Mouse (Mus musculus) hindbrain, postnatal 0 days (tissue): ENCODE data around the gene Lilra6. TPM values are rescaled to one million over a fixed set of nuclear protein-coding genes. Genes with fewer than 3 reads are reported as not detected.
"Not testable (repeated sequence)": the region's sequence is repeated elsewhere in the genome, so short reads cannot be mapped to it uniquely, and the experiment has no call there.

Experiments used
- ATAC-seq: fragments of 200-750 bp; cut with Nextera tagmentation; 2 replicates; pipeline ENCODE4 v1.8.0; 2017; ENCODE audit warnings: mild to moderate bottlenecking, moderate TSS enrichment, moderate library complexity
- DNase-seq: peaks from one replicate; pipeline ENCODE4 v3.0.0-alpha.2; 2015; ENCODE audit warnings: low spot score
- H3K27ac ChIP-seq: fragments of 300-500 bp; sonication (generic); 2 replicates; pipeline ENCODE4 v1.5.1; 2014; ENCODE audit warnings: mild to moderate bottlenecking
- H3K27me3 ChIP-seq: fragments of 300-500 bp; sonication (generic); 2 replicates; pipeline ENCODE4 v1.6.1; 2014; ENCODE audit warnings: low read length, mixed read lengths; ENCODE audit not compliant: insufficient read depth
- H3K36me3 ChIP-seq: fragments of 300-500 bp; sonication (generic); 2 replicates; pipeline ENCODE4 v1.6.1; 2014; ENCODE audit warnings: low read length, mixed read lengths; ENCODE audit not compliant: insufficient read depth
- H3K4me1 ChIP-seq: fragments of 300-500 bp; sonication (generic); 2 replicates; pipeline ENCODE4 v1.6.1; 2014; ENCODE audit warnings: antibody characterized with exemption, low read length, mixed read lengths; ENCODE audit not compliant: insufficient read depth
- H3K4me2 ChIP-seq: fragments of 300-500 bp; sonication (generic); 2 replicates; pipeline ENCODE4 v1.6.1; 2014; ENCODE audit warnings: low read depth, mild to moderate bottlenecking, low read length, moderate library complexity, mixed read lengths
- H3K4me3 ChIP-seq: fragments of 300-500 bp; sonication (generic); 2 replicates; pipeline ENCODE4 v1.5.1; 2014; ENCODE audit warnings: low read length
- H3K9ac ChIP-seq: fragments of 300-500 bp; sonication (generic); replicated peaks from 2 replicates; pipeline ENCODE4 v1.6.1; 2014; ENCODE audit warnings: mild to moderate bottlenecking, low read length, moderate library complexity, mixed read lengths
- H3K9me3 ChIP-seq: fragments of 300-500 bp; sonication (generic); 2 replicates; pipeline ENCODE4 v1.6.1; 2016; ENCODE audit warnings: low read length, mixed read lengths
- CTCF ChIP-seq: IDR thresholded peaks from 2 replicates; pipeline ENCODE4 v1.5.1; 2016; ENCODE audit warnings: antibody characterized with exemption, control low read depth, low read depth
- WGBS: fragments of 180-500 bp; shearing (Covaris S2); extraction: QIAGEN DNeasy Blood & Tissue Kit; methylation state at CpG from one replicate; pipeline ENCODE4 v1.1.7; 2014; 5-methylcytosine and 5-hydroxymethylcytosine counted together
- polyA plus RNA-seq: library from polyadenylated mRNA; unstranded; fragments of >200 nt; fragmentation: Nextera tagmentation; extraction: Ambion mirVana; gene quantifications from 2 replicates; pipeline ENCODE4 v1.2.1, GENCODE M21; 2015
- total RNA-seq: library from RNA; depleted of rRNA; stranded (reverse); fragments of >200 nt; gene quantifications from 2 replicates; pipeline ENCODE4 v1.2.3, GENCODE M21; 2014; rRNA removed

Gene Lilra6
- total RNA-seq: not detected in 2 replicates
- not detected in 2 replicates for polyA plus RNA-seq

DNA sequence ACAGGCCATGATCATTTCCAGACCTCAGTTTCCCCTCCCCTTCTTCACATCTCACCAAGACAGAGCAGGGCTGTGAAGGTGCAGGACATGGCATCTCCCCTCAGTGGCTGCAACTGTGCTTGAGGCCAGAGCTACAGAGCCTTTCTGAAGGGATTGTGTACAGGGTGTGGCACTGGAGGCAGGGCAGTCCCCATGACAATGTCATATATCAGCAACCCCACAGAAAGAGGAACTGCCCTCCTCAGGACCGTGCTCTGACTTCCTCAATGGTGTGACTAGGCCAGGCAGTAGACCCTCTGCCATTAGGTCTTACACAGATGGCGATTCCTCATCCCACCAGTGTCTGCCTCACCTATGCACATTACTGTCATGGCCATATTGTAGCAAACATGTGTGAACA lies at the start of gene Lilra6:
Gene Lilra6, minus strand, starts transcription at position 117 of the 400 bp plus-strand sequence.
- H3K36me3 ChIP-seq, H3K27ac ChIP-seq, H3K9me3 ChIP-seq, ATAC-seq, H3K9ac ChIP-seq, H3K4me2 ChIP-seq, DNase-seq, H3K27me3 ChIP-seq, H3K4me1 ChIP-seq, H3K4me3 ChIP-seq: not testable (repeated sequence)
- WGBS: 69% methylated on average over 2 of the region's 2 CpGs

DNA sequence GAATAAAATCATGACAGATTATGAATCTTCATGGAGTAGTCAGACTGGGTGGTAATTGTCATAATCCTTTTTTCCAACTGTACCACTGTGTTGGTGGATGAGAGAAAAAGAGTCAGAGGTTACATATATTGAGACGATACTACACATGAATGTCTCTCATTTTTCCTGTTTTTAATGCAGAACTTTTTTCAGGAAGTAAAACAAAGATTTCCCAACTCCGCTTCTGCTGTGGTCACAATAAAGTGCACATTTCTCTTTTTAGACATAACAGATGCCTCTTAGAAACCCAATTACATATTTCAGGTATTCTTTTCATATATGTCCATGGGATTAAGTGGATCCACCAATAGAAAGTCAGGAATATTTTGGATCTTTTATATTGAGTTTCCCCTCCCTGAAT lies 46.7 kb upstream of the Lilra6 start:
- H3K9me3 ChIP-seq: 0 out of 2 replicates have a peak, but pooled peaks cover 2% of the 10 kb centered on the region
- H3K27ac ChIP-seq: no peak overlapping the region
- no peaks in the 10 kb centered on the region for H3K36me3 ChIP-seq
- 86% methylated on average over 2 of the region's 2 CpGs for whole genome bisulfite sequencing
- H3K4me2 ChIP-seq: no peak overlapping the region
- no peak overlapping the region for H3K4me3 ChIP-seq
- no peak for ATAC-seq
- H3K9ac ChIP-seq: no peak overlapping the region
- no peak for TF ChIP-seq CTCF
- H3K27me3 ChIP-seq: no peaks in the 10 kb centered on the region
- DNase-seq: no peak
- H3K4me1 ChIP-seq: no peaks in the 10 kb centered on the region

DNA sequence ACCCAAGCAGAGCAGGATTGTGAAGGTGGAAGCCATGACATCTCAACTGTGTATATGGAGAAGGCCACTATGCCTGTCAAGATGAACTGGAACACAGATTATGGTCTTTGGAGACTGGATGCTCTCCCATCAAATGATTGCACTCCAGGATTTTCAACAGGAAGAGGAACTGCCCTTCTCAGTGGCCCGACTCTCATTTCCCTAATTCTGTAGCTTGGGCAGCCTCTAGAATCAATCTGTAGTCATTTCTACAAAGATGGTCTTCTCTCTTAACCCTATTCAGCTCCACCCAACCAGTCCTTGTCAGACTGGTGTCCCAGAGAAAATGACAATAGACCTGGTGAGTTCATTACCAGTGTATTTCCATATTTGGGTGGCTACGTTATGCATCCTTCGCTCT lies 42.1 kb upstream of the Lilra6 start:
- Histone ChIP-seq H3K4me2 (no peak overlapping the region), H3K4me1 (no peaks in the 10 kb centered on the region), H3K9me3 (no peaks in the 10 kb centered on the region), H3K27ac (no peak overlapping the region), H3K4me3 (no peak overlapping the region), H3K36me3 (no peaks in the 10 kb centered on the region), H3K27me3 (no peaks in the 10 kb centered on the region), H3K9ac (no peak overlapping the region)
- ATAC-seq (no peak), DNase-seq (no peak)
- no peak for TF ChIP-seq CTCF
- 84% methylated on average over 3 of the region's 3 CpGs for WGBS

DNA sequence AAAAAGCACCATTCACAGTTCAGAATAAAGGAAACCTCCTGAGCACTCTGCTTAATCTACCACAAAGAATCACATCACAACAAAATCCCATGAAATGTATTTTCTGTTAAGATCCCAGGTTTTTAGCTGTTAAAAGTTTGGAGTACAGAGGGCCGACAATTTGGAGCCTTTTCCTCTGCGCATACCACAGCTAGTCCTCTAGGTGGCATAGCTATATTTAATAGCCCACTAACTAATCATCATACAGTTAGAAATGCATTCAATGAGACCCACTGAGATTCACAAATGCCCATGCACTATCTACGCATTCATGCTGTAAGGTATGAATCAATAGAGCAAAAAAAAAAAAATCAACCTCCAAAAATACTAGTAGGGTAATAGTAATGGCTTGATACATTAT lies 33.9 kb upstream of the Lilra6 start:
- H3K27me3 ChIP-seq: no peaks in the 10 kb centered on the region
- H3K4me3 ChIP-seq: no peak overlapping the region
- DNase-seq (no peak), ATAC-seq (no peak)
- no peaks in the 10 kb centered on the region for H3K4me1 ChIP-seq
- no peaks in the 10 kb centered on the region for H3K36me3 ChIP-seq
- TF ChIP-seq CTCF: peak; percentile 32
- H3K4me2 ChIP-seq: no peak overlapping the region
- no peak overlapping the region for H3K27ac ChIP-seq
- H3K9me3 ChIP-seq: no peaks in the 10 kb centered on the region
- 82% methylated on average over 3 of the region's 3 CpGs for WGBS
- H3K9ac ChIP-seq: no peak overlapping the region

DNA sequence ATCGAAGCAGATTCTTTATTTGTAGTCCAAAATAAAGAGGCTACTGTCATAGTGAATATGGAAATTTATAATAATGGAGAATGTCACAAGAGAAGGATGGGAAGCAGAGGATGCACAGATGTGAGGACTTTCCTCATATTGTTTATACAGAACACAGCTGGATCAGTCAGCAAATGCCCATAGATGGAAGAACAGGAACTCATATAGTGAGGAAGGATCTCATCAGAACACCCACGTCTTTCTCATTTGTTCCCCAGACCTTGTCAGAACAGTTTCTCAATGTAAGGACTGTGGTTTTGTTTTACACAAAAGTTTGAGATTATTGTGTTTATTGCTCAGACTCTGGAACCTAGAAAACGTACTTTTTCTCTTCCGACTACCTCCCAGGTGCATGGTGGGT lies 32.9 kb upstream of the Lilra6 start:
- Histone ChIP-seq H3K9ac (no peak overlapping the region), H3K36me3 (no peaks in the 10 kb centered on the region), H3K4me2 (no peak overlapping the region), H3K9me3 (no peaks in the 10 kb centered on the region), H3K27ac (no peak overlapping the region), H3K27me3 (no peaks in the 10 kb centered on the region), H3K4me3 (no peak overlapping the region), H3K4me1 (no peaks in the 10 kb centered on the region)
- DNase-seq (no peak), ATAC-seq (no peak)
- TF ChIP-seq CTCF: no peak
- WGBS: 71% methylated on average over 4 of the region's 4 CpGs

DNA sequence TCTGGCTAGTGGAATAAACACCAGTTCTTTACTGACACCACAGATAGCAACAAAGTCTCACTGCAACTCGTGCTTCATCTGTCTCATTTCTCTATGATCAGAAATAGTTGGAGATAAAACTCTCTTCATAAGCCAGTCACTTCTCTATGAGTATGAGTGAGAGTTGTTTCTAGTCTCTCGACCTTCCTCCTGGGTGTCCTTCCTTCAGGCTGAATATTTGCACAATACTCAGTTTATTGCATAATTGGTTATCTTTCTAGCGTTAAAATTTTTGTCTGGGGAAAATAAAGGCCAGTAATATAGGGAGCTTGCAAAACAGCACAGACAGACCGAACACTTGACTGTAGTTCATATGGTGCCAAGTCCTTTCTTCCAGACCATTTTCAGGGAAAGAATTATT lies 30.8 kb upstream of the Lilra6 start:
- H3K36me3 ChIP-seq: no peaks in the 10 kb centered on the region
- H3K9ac ChIP-seq: no peak overlapping the region
- no peaks in the 10 kb centered on the region for H3K27me3 ChIP-seq
- no peak for DNase-seq
- no peak for ATAC-seq
- no peak for TF ChIP-seq CTCF
- no peak overlapping the region for H3K4me2 ChIP-seq
- H3K4me1 ChIP-seq: no peaks in the 10 kb centered on the region
- 66% methylated on average over 4 of the region's 4 CpGs for WGBS
- no peak overlapping the region for H3K27ac ChIP-seq
- H3K4me3 ChIP-seq: no peak overlapping the region
- no peaks in the 10 kb centered on the region for H3K9me3 ChIP-seq

DNA sequence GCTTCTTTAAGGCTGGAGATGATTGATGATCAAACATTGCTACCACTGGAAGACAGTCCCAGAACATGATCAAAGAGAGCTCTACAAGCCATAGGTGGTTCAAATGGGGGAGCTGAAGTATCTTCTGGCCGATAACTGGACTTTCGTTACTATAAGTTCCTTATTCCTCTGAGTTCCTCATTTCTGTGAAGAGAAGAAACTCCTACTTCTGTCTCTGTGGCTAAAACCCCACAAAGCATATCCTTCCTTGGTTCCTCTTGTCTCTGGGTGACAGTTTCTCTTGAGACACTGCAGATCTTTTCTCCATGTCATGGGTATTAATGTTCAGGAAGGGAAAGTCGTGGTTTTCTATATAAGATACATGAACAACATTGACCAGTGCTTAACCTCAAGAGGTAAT lies 25.6 kb upstream of the Lilra6 start:
- 77% methylated on average over 3 of the region's 3 CpGs for WGBS
- Histone ChIP-seq H3K4me2 (no peak overlapping the region), H3K9ac (no peak overlapping the region), H3K36me3 (no peaks in the 10 kb centered on the region), H3K27me3 (no peaks in the 10 kb centered on the region), H3K4me3 (no peak overlapping the region), H3K9me3 (no peaks in the 10 kb centered on the region), H3K4me1 (no peaks in the 10 kb centered on the region), H3K27ac (no peak overlapping the region)
- no peak for TF ChIP-seq CTCF
- no peak for DNase-seq
- ATAC-seq: no peak
